Mouse (Mus musculus): ENCODE data around the gene Rnf44. TPM values are rescaled to one million over a fixed set of nuclear protein-coding genes. Genes with fewer than 3 reads are reported as not detected.
A peak's percentile ranks its signal among the peaks of the same experiment; 100 is the strongest.

Gene Rnf44
- polyA plus RNA-seq, 1 experiment from 2014 or later: 49.6 TPM

GRCm38 (mm10) chr13:54723143-54723542 lies 29.4 kb upstream of the Rnf44 start:
- no peak overlapping the region for H3K27ac ChIP-seq (replicated peaks)
- H3K27me3 ChIP-seq (ENCODE audit: control insufficient read depth, insufficient read depth, low read length): no peaks in the 10 kb centered on the region
- no peak for DNase-seq (ENCODE audit: low spot score)
- no peak overlapping the region for H3K9ac ChIP-seq (ENCODE audit: low read length)
- no peak overlapping the region for H3K4me3 ChIP-seq (ENCODE audit: low read depth, low read length)
- H3K36me3 ChIP-seq (ENCODE audit: control insufficient read depth, insufficient read depth, low read length): no peaks in the 10 kb centered on the region
- no peaks in the 10 kb centered on the region for H3K4me1 ChIP-seq (replicated peaks; ENCODE audit: control insufficient read depth, insufficient read depth)
- 81% methylated on average over 3 of the region's 3 CpGs for WGBS
- H3K4me2 ChIP-seq (replicated peaks; ENCODE audit: low read depth): no peak overlapping the region
- 0 out of 2 replicates have a peak, but pooled peaks cover 2% of the 10 kb centered on the region for H3K9me3 ChIP-seq (ENCODE audit: control insufficient read depth, low read length)
- TF ChIP-seq EP300 (optimal IDR thresholded peaks at IDR 0.05): no peak
- TF ChIP-seq CTCF (IDR thresholded peaks at IDR 0.05; ENCODE audit: low read depth): peak; percentile 34
- no peak for ATAC-seq (ENCODE audit: low FRiP score, low TSS enrichment)

GRCm38 (mm10) chr13:54716916-54717315 lies 23.2 kb upstream of the Rnf44 start:
- WGBS: 1% methylated on average over 5 of the region's 5 CpGs
- TF ChIP-seq CTCF (IDR thresholded peaks at IDR 0.05; ENCODE audit: low read depth): peak; percentile 71
- TF ChIP-seq EP300 (optimal IDR thresholded peaks at IDR 0.05): no peak
- no peak overlapping the region for H3K4me3 ChIP-seq (ENCODE audit: low read depth, low read length)
- no peaks in the 10 kb centered on the region for H3K4me1 ChIP-seq (replicated peaks; ENCODE audit: control insufficient read depth, insufficient read depth)
- no peak overlapping the region for H3K4me2 ChIP-seq (replicated peaks; ENCODE audit: low read depth)
- ATAC-seq (ENCODE audit: low FRiP score, low TSS enrichment) (0 out of 2 replicates have a peak, but pooled peaks have one; percentile 10), DNase-seq (ENCODE audit: low spot score) (peak; percentile 55)
- H3K27ac ChIP-seq (replicated peaks): no peak overlapping the region
- H3K9ac ChIP-seq (ENCODE audit: low read length): no peak overlapping the region
- H3K36me3 ChIP-seq (ENCODE audit: control insufficient read depth, insufficient read depth, low read length): no peaks in the 10 kb centered on the region
- H3K9me3 ChIP-seq (ENCODE audit: control insufficient read depth, low read length): no peaks in the 10 kb centered on the region
- no peaks in the 10 kb centered on the region for H3K27me3 ChIP-seq (ENCODE audit: control insufficient read depth, insufficient read depth, low read length)

GRCm38 (mm10) chr13:54714996-54715395 lies 21.3 kb upstream of the Rnf44 start:
- Histone ChIP-seq H3K36me3 (ENCODE audit: control insufficient read depth, insufficient read depth, low read length) (no peaks in the 10 kb centered on the region), H3K4me1 (replicated peaks; ENCODE audit: control insufficient read depth, insufficient read depth) (no peaks in the 10 kb centered on the region), H3K9me3 (ENCODE audit: control insufficient read depth, low read length) (no peaks in the 10 kb centered on the region), H3K27me3 (ENCODE audit: control insufficient read depth, insufficient read depth, low read length) (no peaks in the 10 kb centered on the region), H3K9ac (ENCODE audit: low read length) (no peak overlapping the region), H3K27ac (replicated peaks) (no peak overlapping the region), H3K4me3 (ENCODE audit: low read depth, low read length) (no peak overlapping the region), H3K4me2 (replicated peaks; ENCODE audit: low read depth) (no peak overlapping the region)
- DNase-seq (ENCODE audit: low spot score) (no peak), ATAC-seq (ENCODE audit: low FRiP score, low TSS enrichment) (no peak)
- WGBS: 57% methylated on average over 10 of the region's 10 CpGs
- TF ChIP-seq CTCF (IDR thresholded peaks at IDR 0.05; ENCODE audit: low read depth): no peak
- TF ChIP-seq EP300 (optimal IDR thresholded peaks at IDR 0.05): no peak

DNA sequence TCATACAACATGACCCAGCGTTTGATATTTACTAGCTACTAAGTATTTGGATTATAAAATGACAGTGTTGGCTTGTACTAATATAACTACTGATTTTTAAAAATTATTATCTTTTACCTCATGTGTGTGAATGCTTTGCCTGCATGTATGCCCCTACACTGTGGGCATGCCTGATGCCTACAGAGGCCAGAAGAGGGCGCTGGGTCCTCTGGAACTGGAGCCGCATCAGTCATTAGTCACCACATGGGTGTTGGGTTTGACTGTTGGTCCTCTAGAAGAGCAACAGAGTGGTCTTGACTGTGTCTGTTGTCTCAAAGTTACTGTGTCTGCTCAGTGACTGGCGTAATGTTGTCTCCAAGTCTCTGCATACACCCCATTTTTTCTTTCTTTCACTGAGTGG lies 20.7 kb upstream of the Rnf44 start:
- Histone ChIP-seq H3K27ac (replicated peaks) (no peak overlapping the region), H3K9me3 (ENCODE audit: control insufficient read depth, low read length) (no peaks in the 10 kb centered on the region), H3K36me3 (ENCODE audit: control insufficient read depth, insufficient read depth, low read length) (no peaks in the 10 kb centered on the region), H3K4me3 (ENCODE audit: low read depth, low read length) (no peak overlapping the region), H3K9ac (ENCODE audit: low read length) (no peak overlapping the region), H3K4me1 (replicated peaks; ENCODE audit: control insufficient read depth, insufficient read depth) (no peaks in the 10 kb centered on the region), H3K27me3 (ENCODE audit: control insufficient read depth, insufficient read depth, low read length) (no peaks in the 10 kb centered on the region), H3K4me2 (replicated peaks; ENCODE audit: low read depth) (no peak overlapping the region)
- ATAC-seq (ENCODE audit: low FRiP score, low TSS enrichment) (no peak), DNase-seq (ENCODE audit: low spot score) (no peak)
- TF ChIP-seq CTCF (IDR thresholded peaks at IDR 0.05; ENCODE audit: low read depth) (peak; percentile 27; the same call in 1 of the 2 replicates), EP300 (optimal IDR thresholded peaks at IDR 0.05) (no peak)
- WGBS: 41% methylated on average over 4 of the region's 4 CpGs

GRCm38 (mm10) chr13:54710866-54711265 lies 17.2 kb upstream of the Rnf44 start:
- no peak for ATAC-seq (ENCODE audit: low FRiP score, low TSS enrichment)
- Histone ChIP-seq H3K9ac (ENCODE audit: low read length) (no peak overlapping the region), H3K4me3 (ENCODE audit: low read depth, low read length) (no peak overlapping the region), H3K27me3 (ENCODE audit: control insufficient read depth, insufficient read depth, low read length) (no peaks in the 10 kb centered on the region), H3K36me3 (ENCODE audit: control insufficient read depth, insufficient read depth, low read length) (no peaks in the 10 kb centered on the region), H3K4me1 (replicated peaks; ENCODE audit: control insufficient read depth, insufficient read depth) (no peaks in the 10 kb centered on the region), H3K27ac (replicated peaks) (no peak overlapping the region), H3K4me2 (replicated peaks; ENCODE audit: low read depth) (no peak overlapping the region), H3K9me3 (ENCODE audit: control insufficient read depth, low read length) (no peaks in the 10 kb centered on the region)
- DNase-seq (ENCODE audit: low spot score): no peak
- 73% methylated on average over 3 of the region's 3 CpGs for WGBS
- TF ChIP-seq CTCF (IDR thresholded peaks at IDR 0.05; ENCODE audit: low read depth) (no peak), EP300 (optimal IDR thresholded peaks at IDR 0.05) (no peak)

GRCm38 (mm10) chr13:54704890-54705289 lies 11.2 kb upstream of the Rnf44 start:
- H3K27me3 ChIP-seq (ENCODE audit: control insufficient read depth, insufficient read depth, low read length): no peaks in the 10 kb centered on the region
- no peak for TF ChIP-seq EP300 (optimal IDR thresholded peaks at IDR 0.05)
- TF ChIP-seq CTCF (IDR thresholded peaks at IDR 0.05; ENCODE audit: low read depth): no peak
- no peak overlapping the region for H3K4me3 ChIP-seq (ENCODE audit: low read depth, low read length)
- no peak overlapping the region for H3K9ac ChIP-seq (ENCODE audit: low read length)
- WGBS: 36% methylated on average over 6 of the region's 6 CpGs
- no peak overlapping the region for H3K27ac ChIP-seq (replicated peaks)
- no peaks in the 10 kb centered on the region for H3K4me1 ChIP-seq (replicated peaks; ENCODE audit: control insufficient read depth, insufficient read depth)
- DNase-seq (ENCODE audit: low spot score) (no peak), ATAC-seq (ENCODE audit: low FRiP score, low TSS enrichment) (no peak)
- no peak overlapping the region for H3K4me2 ChIP-seq (replicated peaks; ENCODE audit: low read depth)
- no peaks in the 10 kb centered on the region for H3K36me3 ChIP-seq (ENCODE audit: control insufficient read depth, insufficient read depth, low read length)
- no peaks in the 10 kb centered on the region for H3K9me3 ChIP-seq (ENCODE audit: control insufficient read depth, low read length)
